Mouse (Mus musculus): ENCODE measurements around the gene A930004D18Rik. TPM values are rescaled to one million over a fixed set of nuclear protein-coding genes. Genes with fewer than 3 reads are reported as not detected.

Gene A930004D18Rik
- polyA plus RNA-seq, 1 experiment: not detected

GRCm38 (mm10) chr2:18050018-18050417, 12.5 kb upstream of the A930004D18Rik start:
- Histone ChIP-seq H3K27ac (ENCODE audit: control insufficient read depth, insufficient read depth, low read depth, low read length, poor library complexity) (no peak overlapping the region), H3K4me1 (ENCODE audit: control insufficient read depth, insufficient read depth, low read length) (no peaks in the 10 kb centered on the region; the same call in 1 of the 2 replicates), H3K4me3 (replicated peaks; ENCODE audit: control insufficient read depth, low read depth, low read length) (no peak overlapping the region)
- TF ChIP-seq POLR2A (IDR thresholded peaks at IDR 0.05; ENCODE audit: borderline replicate concordance, control insufficient read depth, low read depth, low read length): no peak
- 12% methylated on average over 2 of the region's 2 CpGs for WGBS

- WGBS: 52% methylated on average over 11 of the region's 11 CpGs
- TF ChIP-seq CTCF (IDR thresholded peaks at IDR 0.05; ENCODE audit: control insufficient read depth, insufficient read depth, low read length): no peak
- no peak for TF ChIP-seq POLR2A (IDR thresholded peaks at IDR 0.05; ENCODE audit: borderline replicate concordance, control insufficient read depth, low read depth, low read length)
- Histone ChIP-seq H3K27ac (ENCODE audit: control insufficient read depth, insufficient read depth, low read depth, low read length, poor library complexity) (no peak overlapping the region), H3K4me3 (replicated peaks; ENCODE audit: control insufficient read depth, low read depth, low read length) (no peak overlapping the region), H3K4me1 (ENCODE audit: control insufficient read depth, insufficient read depth, low read length) (no peaks in the 10 kb centered on the region; the same call in 1 of the 2 replicates)
Measured at GRCm38 (mm10) chr2:18049279-18049821, 11.8 kb upstream of the A930004D18Rik start.

GRCm38 (mm10) chr2:18048453-18049075, 11.0 kb upstream of the A930004D18Rik start, which contains the start of gene Skida1:
TSS of gene Skida1 (minus strand) at chr2:18049051.
- H3K27ac ChIP-seq (ENCODE audit: control insufficient read depth, insufficient read depth, low read depth, low read length, poor library complexity): no peak within 1 kb of the TSS
- WGBS: 3% methylated on average over 17 of the region's 17 CpGs

GRCm38 (mm10) chr2:18047646-18048452, 10.3 kb upstream of the A930004D18Rik start:
- Histone ChIP-seq H3K27ac (ENCODE audit: control insufficient read depth, insufficient read depth, low read depth, low read length, poor library complexity) (no peak overlapping the region), H3K4me3 (replicated peaks; ENCODE audit: control insufficient read depth, low read depth, low read length) (peak overlapping the region; percentile 88), H3K4me1 (ENCODE audit: control insufficient read depth, insufficient read depth, low read length) (no peaks in the 10 kb centered on the region; the same call in 1 of the 2 replicates)
- TF ChIP-seq POLR2A (IDR thresholded peaks at IDR 0.05; ENCODE audit: borderline replicate concordance, control insufficient read depth, low read depth, low read length) (no peak), CTCF (IDR thresholded peaks at IDR 0.05; ENCODE audit: control insufficient read depth, insufficient read depth, low read length) (no peak)
- WGBS: under 1% methylated on average over 70 of the region's 70 CpGs

More at GRCm38 (mm10) chr2:18048453-18049075, 11.0 kb upstream of the A930004D18Rik start, which contains the start of gene Skida1:
- H3K4me1 ChIP-seq (ENCODE audit: control insufficient read depth, insufficient read depth, low read length): no peaks in the 10 kb centered on the region; the same call in 1 of the 2 replicates
- peak within 1 kb of the TSS; percentile 88 for H3K4me3 ChIP-seq (replicated peaks; ENCODE audit: control insufficient read depth, low read depth, low read length)
- TF ChIP-seq CTCF (IDR thresholded peaks at IDR 0.05; ENCODE audit: control insufficient read depth, insufficient read depth, low read length): no peak
- TF ChIP-seq POLR2A (IDR thresholded peaks at IDR 0.05; ENCODE audit: borderline replicate concordance, control insufficient read depth, low read depth, low read length): no peak

DNA sequence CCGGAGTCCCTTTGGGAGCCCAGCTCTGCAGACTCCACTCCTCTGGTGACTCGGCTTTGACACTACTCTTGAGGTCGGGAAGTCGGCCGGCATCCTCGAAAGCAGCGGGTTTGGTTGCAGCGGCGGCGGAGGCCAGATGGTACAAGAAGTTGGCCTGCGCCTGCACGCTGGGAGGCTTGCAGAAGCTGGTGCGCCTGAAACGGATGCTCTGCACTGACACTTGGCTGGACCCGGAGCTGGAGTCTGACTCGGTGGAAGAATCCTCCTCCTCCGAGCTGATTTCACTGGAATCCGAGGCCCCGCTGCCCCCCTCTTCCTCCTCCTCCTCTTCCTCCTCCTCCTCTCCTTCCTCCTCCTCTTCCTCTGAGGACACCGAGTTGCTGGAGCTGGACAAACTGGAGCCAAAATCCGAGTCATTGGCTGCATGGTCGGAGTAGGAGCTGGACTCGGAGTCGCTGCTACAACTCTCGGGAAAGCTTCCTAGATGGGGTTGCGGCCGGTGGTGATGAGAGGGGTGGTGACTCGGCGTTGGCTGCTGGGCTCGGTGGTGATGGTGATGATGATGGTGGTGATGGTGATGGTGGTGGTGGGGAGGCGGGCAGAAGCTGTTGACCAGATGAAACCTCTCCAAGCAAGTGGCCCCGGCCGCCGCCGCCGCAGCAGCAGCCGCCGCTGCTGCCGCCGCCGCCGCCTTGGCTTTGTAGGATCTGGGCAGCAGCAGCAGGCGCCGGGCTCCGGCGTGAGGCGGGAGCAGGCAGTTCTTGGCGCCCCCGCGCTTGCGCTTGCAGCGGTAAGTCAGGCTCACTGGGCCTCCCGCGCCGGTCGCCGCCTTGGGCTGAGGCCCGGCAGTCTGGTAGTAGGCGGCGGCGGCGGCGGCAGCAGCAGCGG, 9.5 kb upstream of the A930004D18Rik start:
- peak overlapping the region; percentile 69 for H3K4me3 ChIP-seq (replicated peaks; ENCODE audit: control insufficient read depth, low read depth, low read length)
- TF ChIP-seq POLR2A (IDR thresholded peaks at IDR 0.05; ENCODE audit: borderline replicate concordance, control insufficient read depth, low read depth, low read length): no peak
- TF ChIP-seq CTCF (IDR thresholded peaks at IDR 0.05; ENCODE audit: control insufficient read depth, insufficient read depth, low read length): no peak
- no peak overlapping the region for H3K27ac ChIP-seq (ENCODE audit: control insufficient read depth, insufficient read depth, low read depth, low read length, poor library complexity)
- WGBS: under 1% methylated on average over 64 of the region's 64 CpGs
- H3K4me1 ChIP-seq (ENCODE audit: control insufficient read depth, insufficient read depth, low read length): no peaks in the 10 kb centered on the region; the same call in 1 of the 2 replicates

DNA sequence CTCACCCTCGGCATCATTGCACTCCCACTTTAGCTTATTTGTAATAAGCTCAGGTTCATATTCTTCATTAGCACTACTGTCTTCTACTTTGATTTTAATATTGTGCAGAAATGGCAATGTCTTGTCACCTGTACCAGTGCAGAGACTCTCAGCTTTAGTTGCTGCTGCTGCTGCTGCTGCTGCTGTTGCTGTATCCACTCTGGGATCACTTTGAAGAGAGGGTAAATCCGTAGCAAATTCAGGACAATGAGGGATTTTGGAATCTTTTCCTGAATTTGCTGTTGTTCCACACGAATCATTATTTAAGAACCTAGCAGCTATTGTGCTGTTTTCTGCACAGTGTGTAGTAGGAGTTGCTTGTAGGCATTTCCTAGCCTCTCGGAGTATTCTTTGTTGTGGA, 8.6 kb upstream of the A930004D18Rik start:
- no peak overlapping the region for H3K4me3 ChIP-seq (replicated peaks; ENCODE audit: control insufficient read depth, low read depth, low read length)
- WGBS: 42% methylated on average over 4 of the region's 4 CpGs
- TF ChIP-seq POLR2A (IDR thresholded peaks at IDR 0.05; ENCODE audit: borderline replicate concordance, control insufficient read depth, low read depth, low read length) (no peak), CTCF (IDR thresholded peaks at IDR 0.05; ENCODE audit: control insufficient read depth, insufficient read depth, low read length) (no peak)
- no peak overlapping the region for H3K27ac ChIP-seq (ENCODE audit: control insufficient read depth, insufficient read depth, low read depth, low read length, poor library complexity)
- no peaks in the 10 kb centered on the region; the same call in 1 of the 2 replicates for H3K4me1 ChIP-seq (ENCODE audit: control insufficient read depth, insufficient read depth, low read length)

DNA sequence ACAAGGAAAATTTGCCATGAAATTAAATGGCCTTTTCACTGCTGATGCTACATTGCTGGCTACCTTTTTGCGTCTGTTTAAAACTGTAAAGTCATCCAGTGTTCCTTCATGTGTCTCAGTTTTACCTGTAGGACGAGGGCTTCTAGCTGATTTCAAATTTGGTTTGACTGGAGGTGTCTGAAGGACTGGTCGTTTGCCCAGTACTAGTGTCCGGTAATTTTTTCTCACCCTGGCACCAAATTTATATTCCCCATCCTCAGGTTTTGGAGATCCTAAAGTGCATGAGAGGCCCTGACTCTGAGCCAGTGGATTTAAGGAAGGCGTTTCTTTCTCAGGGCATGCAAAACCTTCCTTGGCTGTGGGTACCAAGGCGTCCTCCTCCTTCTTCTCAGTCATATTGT, 8.2 kb upstream of the A930004D18Rik start:
- H3K4me3 ChIP-seq (replicated peaks; ENCODE audit: control insufficient read depth, low read depth, low read length): no peak overlapping the region
- no peak for TF ChIP-seq CTCF (IDR thresholded peaks at IDR 0.05; ENCODE audit: control insufficient read depth, insufficient read depth, low read length)
- no peak for TF ChIP-seq POLR2A (IDR thresholded peaks at IDR 0.05; ENCODE audit: borderline replicate concordance, control insufficient read depth, low read depth, low read length)
- WGBS: 75% methylated on average over 6 of the region's 6 CpGs
- H3K4me1 ChIP-seq (ENCODE audit: control insufficient read depth, insufficient read depth, low read length): no peaks in the 10 kb centered on the region; the same call in 1 of the 2 replicates
- H3K27ac ChIP-seq (ENCODE audit: control insufficient read depth, insufficient read depth, low read depth, low read length, poor library complexity): no peak overlapping the region
